Mouse (Mus musculus) erythroblast, embryonic 14.5 days (primary cell): ENCODE results near the gene Gfra1.

ENCODE experiments used
- GATA1 ChIP-seq: IDR thresholded peaks from 2 replicates; pipeline ENCODE4 v1.6.1; 2012; ENCODE audit warnings: low read length, inconsistent platforms, mixed read lengths
- TAL1 ChIP-seq: IDR thresholded peaks from 3 replicates; pipeline ENCODE4 v1.6.1; 2012; ENCODE audit warnings: low read length, inconsistent platforms, mixed read lengths

- TF ChIP-seq TAL1 (no peak), GATA1 (no peak)
Observed at GRCm38 (mm10) chr19:58220061-58220831, 235.5 kb downstream of the Gfra1 start.
